Mouse (Mus musculus) G1E (cell line): Measurements from ENCODE around the gene Cntn2.

Source experiments
- CTCF ChIP-seq: IDR thresholded peaks from 2 replicates; pipeline ENCODE4 v1.5.1; 2012; ENCODE audit warnings: low read depth, low read length, inconsistent platforms, mixed read lengths
- GATA1 ChIP-seq: IDR thresholded peaks from 2 replicates; pipeline ENCODE4 v1.6.1; 2012; ENCODE audit warnings: borderline replicate concordance, low read length, inconsistent platforms, mixed read lengths
- POLR2AphosphoS5 ChIP-seq: IDR thresholded peaks from 2 replicates; pipeline ENCODE4 v1.6.1; 2012; ENCODE audit warnings: low read depth, low read length, inconsistent platforms; ENCODE audit not compliant: insufficient replicate concordance
- TAL1 ChIP-seq: conservative IDR thresholded peaks from 2 replicates; pipeline ENCODE4 v1.6.1; 2012; ENCODE audit warnings: low read depth, low read length, inconsistent platforms, mixed read lengths

DNA sequence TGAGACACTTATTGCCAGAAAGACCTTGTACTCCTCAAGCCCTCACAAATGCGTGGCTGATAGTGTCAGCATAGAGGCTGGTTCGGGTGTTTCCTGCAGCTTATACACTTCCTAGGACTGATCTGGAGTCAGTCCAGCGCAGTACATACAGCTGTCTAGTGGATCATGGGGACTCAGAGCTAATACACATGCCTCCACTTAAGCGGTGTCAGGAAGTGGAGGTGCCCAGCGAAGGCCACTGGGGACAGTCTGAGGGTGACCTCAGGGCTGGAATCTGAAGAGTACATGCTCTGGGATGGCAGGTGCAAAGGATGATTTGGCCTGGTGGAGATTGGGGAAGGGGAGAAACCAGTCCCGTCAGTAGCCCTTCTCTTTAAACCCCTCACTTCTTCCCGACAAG is 2.4 kb downstream of the Cntn2 start:
- TF ChIP-seq CTCF (no peak), POLR2AphosphoS5 (no peak), TAL1 (no peak), GATA1 (no peak)
